Mouse (Mus musculus) 416B (cell line): ENCODE measurements at regions not wholly inside any gene's neighbourhood (a gene's known extent, or its start where the extent isn't known, plus 50 kb on each side); places are given as distances from the start of the nearest gene placed in this dataset.
A peak's percentile ranks its signal among the peaks of the same experiment; 100 is the strongest.

Experiments
- DNase-seq: peaks from one replicate; pipeline ENCODE4 v3.0.0; 2011; ENCODE audit warnings: low read depth

DNA sequence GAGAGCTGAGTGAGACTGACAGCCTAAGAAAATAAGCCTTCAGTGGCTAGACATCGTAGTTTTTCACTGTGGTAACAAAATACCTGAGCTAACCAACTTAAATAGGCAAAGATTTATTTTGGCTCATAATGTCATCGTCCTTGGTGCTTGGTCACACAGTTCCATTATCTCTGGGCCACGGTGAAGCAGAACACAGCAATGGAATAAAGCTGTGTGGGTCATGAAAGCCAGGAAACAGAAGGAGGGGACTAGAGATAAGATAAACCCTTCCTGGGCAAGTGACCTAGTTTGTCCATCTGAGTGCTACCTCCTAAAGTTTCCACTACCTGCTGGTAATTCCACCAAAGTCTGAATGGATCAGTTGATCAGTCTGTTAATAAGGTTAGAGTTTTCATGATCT, 134.8 kb upstream of the Gm5129 start:
- peak; percentile 76 for DNase-seq

DNA sequence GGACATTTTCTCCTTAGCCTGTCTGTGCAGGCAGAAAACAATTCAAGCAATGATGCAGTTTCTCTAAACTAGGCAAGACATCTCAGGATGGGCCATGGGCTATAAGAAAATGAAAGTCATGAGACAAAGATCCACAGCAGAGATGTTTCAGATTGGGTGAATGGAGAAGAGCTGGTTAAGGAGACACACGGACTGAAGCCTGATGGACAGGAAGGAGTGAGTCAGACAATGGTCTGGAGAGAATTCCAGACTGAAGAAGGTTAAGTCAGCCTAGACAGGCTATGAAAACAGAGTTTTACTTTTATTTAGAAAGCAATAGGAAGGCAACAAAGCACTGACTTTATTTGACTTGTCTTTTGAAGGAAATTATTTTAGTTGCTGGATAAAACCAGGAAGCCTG, 137.5 kb upstream of the Il6 start:
- DNase-seq: peak; percentile 77

DNA sequence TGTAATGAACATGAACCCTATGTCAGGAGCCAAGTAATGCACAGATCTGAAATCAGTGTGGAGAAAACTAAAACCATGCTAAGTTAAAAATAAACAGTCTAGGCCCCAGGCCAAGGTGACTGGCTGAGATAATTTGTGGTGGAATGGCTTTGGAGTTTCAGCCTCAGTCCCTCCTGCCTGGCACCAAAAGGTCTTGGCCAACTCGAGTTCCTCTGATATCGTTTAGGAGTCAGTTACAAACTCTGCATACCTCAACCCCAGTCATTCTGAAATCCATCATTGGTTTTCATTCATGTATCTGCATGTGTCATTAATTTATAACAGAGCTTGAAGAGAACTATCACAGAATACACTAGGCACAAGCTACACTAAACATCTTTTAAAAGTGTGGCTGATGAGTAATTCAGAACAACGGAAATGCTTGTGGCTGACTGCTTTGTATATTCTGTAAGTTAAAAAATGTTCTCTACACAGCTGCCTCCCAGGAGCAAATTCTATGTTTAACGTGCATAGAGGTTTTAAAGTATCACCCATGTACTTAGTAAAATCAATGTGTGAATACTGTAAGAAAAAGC, 125.6 kb upstream of the Il6 start:
- DNase-seq: peak; percentile 88

DNA sequence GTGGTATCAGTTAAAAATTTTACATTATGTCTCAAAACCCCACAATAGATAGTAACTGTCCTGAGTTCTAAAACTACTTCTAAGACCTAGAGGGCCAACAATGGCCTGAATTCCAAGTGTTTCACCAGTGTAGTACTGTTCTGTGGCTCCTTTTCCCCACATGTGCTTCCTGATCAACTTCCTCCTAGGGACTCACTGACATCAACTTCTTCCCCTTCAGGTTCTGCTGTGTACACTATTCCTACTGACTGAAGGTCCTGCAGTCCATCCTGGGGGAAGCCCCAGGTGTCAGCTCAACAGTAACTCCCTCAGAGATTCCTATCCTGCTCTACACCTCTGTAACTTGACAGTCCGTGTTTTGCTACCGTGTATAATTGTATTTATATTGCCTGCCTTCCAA, 120.6 kb upstream of the Il6 start:
- DNase-seq: no peak

DNA sequence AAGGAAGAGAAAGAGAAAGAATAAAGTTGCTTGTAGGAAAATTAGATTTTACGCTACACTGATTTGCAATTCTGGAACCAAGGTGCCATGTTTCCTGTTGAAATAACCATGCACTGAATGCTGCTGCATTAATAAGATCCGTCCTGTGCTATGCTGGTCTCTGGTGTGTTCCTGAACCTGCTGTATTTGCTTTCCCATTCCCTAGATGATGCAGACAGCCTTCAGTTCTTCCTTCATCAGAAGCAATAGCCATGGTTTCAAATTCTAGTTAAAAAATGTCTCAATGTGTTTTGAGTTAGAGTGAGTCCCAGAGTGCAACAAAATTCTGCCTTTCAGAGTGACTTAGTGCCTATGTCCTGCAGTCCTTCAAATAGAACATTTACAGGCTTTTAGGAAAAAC, 120.1 kb upstream of the Il6 start:
- peak; percentile 91 for DNase-seq

DNA sequence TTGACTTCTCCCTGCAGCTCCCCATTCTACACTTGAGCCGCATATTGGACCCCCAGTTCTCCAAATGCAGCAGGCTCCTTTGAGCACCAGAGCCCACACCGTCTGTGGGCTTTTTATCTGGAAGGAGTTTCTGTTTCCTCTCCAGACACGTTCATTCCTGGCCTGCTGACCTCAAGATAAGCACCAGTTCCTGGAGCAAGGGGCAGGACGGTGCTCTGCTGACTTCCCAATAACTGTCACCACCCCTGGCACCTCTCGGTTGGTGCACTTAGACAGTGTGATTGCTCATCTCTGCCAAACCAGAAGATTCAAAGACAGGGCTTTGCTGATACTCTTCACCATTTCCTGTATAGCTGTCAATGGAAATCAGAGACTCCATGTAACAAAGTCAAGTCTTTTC, 119.1 kb upstream of the Il6 start:
- peak; percentile 99 for DNase-seq

DNA sequence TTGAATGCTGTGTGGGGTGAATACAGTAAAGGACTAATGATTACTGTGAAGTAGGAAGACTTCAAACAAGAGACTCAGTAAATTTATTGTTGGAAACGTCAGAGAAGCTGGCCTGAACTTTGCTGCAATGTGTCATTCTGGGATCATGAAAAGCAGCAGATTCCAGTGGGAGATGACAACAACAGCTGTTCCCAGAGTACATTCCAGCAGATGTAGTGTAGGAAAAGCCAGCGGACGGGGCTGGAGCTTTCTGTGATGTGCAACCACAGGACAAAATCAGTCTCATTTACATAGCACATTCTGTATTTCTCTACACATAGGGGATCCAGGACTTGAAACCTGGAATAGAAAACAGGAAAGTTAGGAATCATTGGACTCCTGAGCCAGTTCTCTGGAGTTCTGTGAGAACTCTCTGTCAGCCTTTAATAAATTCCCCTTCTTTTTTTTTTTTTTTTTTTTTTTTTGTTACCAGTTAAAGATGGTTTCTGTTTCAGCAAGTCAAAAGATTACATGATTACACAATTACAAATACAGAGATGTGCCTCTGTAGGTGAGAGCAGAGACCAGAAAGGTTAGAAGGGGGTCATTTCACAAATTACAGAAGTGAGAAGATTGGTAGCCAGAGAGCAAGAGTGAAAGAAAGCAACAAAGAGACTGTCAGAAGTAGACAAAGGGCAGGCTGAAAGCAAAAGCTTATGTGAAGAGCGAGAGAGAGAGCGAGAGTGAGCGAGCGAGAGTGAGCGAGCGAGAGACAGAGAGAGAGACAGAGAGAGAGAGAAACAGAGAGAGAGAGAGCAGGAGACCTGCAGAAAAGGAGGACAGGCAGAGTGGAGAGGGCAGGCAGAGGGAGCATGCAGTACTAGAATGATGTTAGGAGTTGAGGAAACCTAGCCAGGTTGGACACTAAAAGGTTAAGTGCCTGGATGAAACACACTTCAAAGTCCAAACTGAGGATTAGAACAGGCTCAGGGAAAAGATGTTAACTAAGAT, 118.0 kb upstream of the Il6 start:
- no peak for DNase-seq

DNA sequence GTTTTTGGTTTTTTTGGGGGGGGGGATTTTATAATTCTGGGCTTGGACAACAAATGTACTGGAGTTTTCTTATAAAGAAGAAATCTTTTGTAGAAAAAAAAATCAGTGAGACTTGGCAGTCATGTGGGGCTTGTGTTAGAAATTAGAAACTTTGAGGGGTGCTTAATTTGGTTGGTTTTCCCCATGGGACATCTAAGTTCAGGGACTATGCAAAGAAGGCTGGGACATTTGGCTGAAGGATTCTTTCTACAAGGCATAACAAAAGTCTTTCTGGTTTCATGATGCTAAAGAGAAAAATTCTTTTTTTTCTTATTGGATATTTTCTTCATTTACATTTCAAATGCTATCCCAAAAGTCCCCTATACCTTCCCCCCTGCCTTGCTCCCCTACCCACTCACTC, 115.3 kb upstream of the Il6 start:
- DNase-seq: no peak

DNA sequence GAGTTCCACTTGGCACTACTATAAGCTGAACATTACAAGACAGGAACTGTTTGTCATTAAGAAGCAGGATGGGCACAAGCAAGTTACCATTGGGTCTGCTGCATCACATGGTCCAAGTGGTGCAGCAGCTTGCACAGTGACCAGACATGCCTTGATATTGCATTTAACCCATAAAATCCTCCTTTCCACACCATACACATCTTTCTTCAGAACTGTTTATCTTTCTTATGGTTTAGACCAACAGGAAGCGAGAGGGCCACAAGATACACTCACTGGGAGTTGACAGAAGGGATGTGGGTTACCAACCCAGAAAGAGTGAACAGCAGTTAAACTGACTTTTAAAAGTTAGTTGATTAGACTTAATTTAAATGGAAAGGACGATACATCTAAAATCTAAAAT, 111.2 kb upstream of the Il6 start:
- peak; percentile 99 for DNase-seq

DNA sequence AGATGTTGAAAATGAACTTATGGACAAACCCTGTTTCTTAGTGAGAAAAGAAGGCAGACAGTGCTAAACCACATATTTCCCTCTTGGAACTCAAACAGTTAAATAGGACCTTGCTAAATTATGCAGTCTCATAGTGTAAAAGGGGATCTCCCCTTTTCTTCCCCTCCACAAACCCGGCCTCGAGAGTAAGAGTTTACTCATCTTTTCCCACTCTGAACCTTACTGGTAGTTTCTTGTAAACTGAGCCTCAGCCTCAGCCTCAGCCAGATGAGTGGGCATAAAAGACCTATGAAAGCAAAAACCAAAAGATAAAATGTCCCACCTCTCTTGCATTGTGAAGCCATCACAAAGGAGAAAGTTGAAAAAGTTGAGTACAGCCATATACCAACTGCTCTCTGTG, 92.6 kb upstream of the Il6 start:
- peak; percentile 54 for DNase-seq

DNA sequence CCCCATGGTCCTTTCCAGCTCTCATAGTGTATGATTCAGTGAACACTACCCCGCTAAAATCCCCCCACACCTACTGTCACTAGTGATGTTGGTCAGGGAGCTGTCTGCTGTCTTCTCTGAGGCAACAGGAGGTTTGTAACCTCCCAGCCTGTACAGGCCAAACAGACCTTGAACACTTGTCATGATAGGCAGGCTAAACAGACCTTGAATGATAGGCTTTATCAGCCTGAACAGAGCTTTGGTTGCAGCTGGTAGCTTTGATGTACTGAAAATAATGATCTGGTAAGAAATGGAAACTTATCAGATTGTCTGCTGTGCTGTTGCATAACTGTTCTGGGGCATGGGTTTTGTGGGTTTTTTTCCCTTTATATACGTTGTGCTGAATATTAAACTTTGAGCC, 87.4 kb upstream of the Il6 start:
- peak; percentile 91 for DNase-seq

DNA sequence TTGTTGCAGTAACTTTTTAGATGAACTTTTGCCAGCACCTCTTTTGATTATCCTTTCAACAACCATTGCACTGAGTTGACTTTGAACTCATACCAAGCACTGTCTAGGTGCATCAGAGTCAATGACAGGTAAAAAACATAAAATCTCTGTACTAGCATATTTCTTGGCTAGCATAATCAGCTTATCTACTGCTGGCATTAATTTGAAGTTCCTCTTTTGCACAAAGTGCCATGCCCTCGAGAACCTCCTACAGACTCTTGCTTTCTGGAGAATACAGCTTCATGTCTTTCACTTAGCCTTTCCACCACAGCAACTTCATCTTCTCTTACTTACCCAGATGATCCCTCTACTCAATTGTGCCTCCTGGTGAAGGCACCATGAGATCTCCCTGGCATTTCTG, 85.3 kb upstream of the Il6 start:
- peak; percentile 58 for DNase-seq

DNA sequence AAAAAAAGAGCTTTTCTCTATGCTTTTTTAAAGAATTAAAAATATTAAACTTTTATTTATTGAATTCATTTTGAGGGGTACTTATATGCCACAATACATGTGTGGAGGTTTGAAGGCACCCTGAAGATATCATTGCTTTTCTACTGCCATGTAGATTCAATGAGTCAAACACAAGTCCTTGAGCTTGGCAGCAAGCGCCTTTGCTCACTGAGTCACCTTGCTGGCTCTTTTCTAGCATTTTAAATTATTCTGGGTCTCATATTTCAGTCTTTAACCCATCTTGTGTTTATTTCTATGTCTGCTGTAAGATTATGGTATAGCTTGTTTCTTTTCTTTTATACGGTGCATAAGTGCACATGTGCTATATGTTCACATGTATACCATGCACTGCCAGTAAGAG, 83.5 kb upstream of the Il6 start:
- DNase-seq: peak; percentile 26

DNA sequence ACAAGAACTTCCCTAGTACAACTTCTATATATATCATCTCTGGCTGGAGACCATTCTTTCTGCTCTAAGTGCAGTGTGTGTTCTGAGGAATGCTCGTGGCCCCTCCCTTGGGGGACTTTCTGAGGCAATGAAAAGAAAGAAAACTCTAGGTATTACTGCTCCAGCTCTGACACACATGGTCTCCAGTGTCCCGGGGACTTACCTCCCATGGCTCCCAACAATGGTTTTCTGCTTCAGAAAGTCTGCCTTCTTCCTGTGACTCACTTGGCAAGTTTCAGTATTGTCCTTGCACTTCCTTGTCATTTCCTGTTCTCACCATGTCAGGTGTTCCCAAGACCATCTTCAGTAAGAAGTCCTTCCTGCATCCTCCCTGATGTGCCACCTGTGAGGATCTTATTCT, 65.7 kb upstream of the Il6 start:
- DNase-seq: peak; percentile 51

DNA sequence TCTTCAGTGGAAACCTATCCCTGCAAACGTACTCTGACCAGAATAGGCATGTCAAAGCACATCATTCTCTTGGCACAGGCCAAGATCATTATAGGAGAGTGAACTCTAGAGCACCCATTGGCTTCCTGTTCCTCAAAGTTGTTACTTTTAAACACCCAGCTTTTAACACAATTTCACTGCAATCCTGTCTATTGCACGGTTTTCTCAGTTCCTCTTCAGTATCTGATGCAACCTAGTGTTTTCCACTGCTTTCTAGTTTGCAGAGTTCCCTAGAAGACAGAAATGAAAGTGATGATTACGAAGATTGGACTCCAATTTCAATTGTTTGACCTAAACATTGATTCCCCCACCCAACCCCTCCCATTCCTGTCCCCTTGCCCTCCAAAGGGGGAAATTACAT, 64.8 kb upstream of the Il6 start:
- peak; percentile 72 for DNase-seq

DNA sequence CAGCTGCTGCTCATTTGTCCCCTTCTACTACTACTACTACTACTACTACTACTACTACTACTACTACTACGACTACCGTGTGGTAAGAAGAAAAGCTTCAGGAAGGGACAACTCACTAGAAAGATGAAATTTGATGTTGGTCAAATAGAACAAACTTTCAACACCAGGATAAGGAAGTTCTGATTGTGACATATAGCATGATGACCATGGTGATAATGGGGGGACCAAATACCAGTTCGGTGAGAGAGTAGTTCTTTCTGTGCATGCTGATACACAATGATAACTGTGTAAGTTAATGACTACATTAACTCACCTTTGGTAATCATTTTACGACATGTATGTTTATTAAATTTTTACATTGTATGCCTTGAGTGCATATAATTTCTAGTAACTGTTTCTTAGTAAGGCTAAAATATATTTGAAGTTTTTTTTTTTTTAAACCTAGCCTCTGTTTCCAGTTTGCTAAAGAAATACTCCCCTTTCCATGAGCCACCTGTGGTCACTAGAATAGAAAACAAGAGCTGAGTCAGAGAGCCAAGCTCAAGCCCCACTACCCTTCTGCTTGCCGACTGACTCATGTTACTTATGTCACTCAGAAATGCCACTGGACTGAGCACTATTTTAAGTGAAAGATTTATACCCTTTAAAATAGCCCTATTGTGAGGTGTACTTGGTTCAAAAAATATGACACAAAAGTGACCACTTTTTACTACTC, 62.3 kb upstream of the Il6 start:
- peak; percentile 90 for DNase-seq

DNA sequence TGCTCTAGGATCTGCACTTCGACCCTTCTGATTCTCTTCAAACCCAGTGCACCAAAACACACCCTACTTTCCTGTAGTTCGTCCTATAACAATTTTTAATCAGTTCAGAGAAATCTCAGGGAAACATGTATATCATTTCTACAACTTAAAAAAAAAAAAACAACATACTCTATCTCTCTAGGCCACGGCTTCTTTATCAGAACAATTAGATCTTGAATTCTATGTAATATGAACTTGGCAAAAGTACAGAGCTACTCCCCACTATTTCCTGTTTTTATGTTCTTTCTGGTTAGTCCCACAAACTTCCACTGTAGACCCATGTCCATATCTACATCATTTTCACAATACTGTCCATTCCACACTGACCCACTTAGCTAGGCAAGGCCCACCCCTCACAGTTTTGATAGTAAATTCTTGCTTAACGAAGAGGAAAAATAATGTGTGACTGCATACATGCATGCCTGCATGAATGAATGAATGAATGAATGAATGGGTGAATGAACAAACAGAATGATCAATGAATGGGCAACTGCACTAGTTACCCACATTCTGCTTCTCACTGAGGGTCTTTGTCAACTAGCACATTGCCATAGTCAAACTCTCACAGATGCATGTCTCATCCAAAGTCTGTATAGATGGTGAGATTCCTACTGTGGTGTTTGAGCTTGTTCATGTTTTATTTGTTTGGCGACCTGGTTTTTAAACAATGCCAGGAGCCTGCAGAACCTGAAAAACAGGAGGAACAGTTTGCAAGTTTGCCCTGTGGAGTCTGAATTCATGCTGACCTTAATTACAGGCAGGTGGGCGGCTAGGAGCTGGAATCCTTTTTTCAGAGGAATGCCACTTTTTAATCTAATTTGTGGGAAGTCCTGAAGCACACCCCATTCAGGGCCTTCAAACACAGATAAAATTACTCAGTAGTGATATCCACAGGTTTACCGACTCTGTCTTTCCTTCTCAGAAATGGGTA, 61.2 kb upstream of the Il6 start:
- DNase-seq: peak; percentile 73
